Mouse (Mus musculus): ENCODE measurements at regions not wholly inside any gene's neighbourhood (a gene's known extent, or its start where the extent isn't known, plus 50 kb on each side); places are given as distances from the start of the nearest gene placed in this dataset. TPM values are rescaled to one million over a fixed set of nuclear protein-coding genes. Genes with fewer than 3 reads are reported as not detected.
"Not testable (repeated sequence)": the region's sequence is repeated elsewhere in the genome, so short reads cannot be mapped to it uniquely, and the experiment has no call there.

GRCm38 (mm10) chr13:61805300-61805699 lies 235.4 kb upstream of the Cts3 start:
- H3K4me1 ChIP-seq; H3K4me3 ChIP-seq; ATAC-seq (ENCODE audit: insufficient number of reproducible peaks, insufficient read depth, low FRiP score, low TSS enrichment, low read depth); H3K36me3 ChIP-seq; H3K9ac ChIP-seq; H3K4me2 ChIP-seq; H3K27ac ChIP-seq; H3K27me3 ChIP-seq: not testable (repeated sequence)
- peaks cover 15% of the 10 kb centered on the region; the same call in 1 of the 2 replicates for H3K9me3 ChIP-seq
- WGBS = 94% methylated on average over 3 of the region's 3 CpGs

GRCm38 (mm10) chr13:61804168-61804874 lies 234.4 kb upstream of the Cts3 start:
- H3K27ac ChIP-seq; H3K4me1 ChIP-seq; ATAC-seq (ENCODE audit: insufficient number of reproducible peaks, insufficient read depth, low FRiP score, low TSS enrichment, low read depth); H3K27me3 ChIP-seq; H3K9me3 ChIP-seq; H3K36me3 ChIP-seq: not testable (repeated sequence)
- peak overlapping the region; percentile 59 for H3K4me2 ChIP-seq
- H3K4me3 ChIP-seq = peak overlapping the region; percentile 64
- H3K9ac ChIP-seq = peak overlapping the region; percentile 83
- under 1% methylated on average over 19 of the region's 19 CpGs for WGBS

- not testable (repeated sequence) for ATAC-seq (ENCODE audit: insufficient number of reproducible peaks, insufficient read depth, low FRiP score, low TSS enrichment, low read depth); H3K9me3 ChIP-seq; H3K36me3 ChIP-seq; H3K4me1 ChIP-seq; H3K27me3 ChIP-seq; H3K27ac ChIP-seq
- Histone ChIP-seq H3K4me2 (peak overlapping the region; percentile 59), H3K9ac (peak overlapping the region; percentile 83; the same call in 1 of the 2 replicates), H3K4me3 (peak overlapping the region; percentile 64)
- WGBS = 25% methylated on average over 5 of the region's 5 CpGs
Observed at GRCm38 (mm10) chr13:61803763-61804162, 233.8 kb upstream of the Cts3 start.

GRCm38 (mm10) chr13:61763457-61763856 lies 193.5 kb upstream of the Cts3 start:
- ATAC-seq (ENCODE audit: insufficient number of reproducible peaks, insufficient read depth, low FRiP score, low TSS enrichment, low read depth); H3K9ac ChIP-seq; H3K4me1 ChIP-seq; H3K9me3 ChIP-seq; H3K4me2 ChIP-seq; H3K27ac ChIP-seq; H3K27me3 ChIP-seq; H3K4me3 ChIP-seq; H3K36me3 ChIP-seq: not testable (repeated sequence)
- 78% methylated on average over 1 of the region's 1 CpGs for WGBS

Small RNA genes in the stretch of these regions (microRNA-seq; reads per million reads assigned to microRNA genes)
- not detected for gene Gm23739

All from embryonic facial prominence, embryonic 13.5 days (tissue).